Mouse (Mus musculus) thymus, postnatal 36 days (tissue): ENCODE data around the gene Helb.
"Not testable (repeated sequence)": the region's sequence is repeated elsewhere in the genome, so short reads cannot be mapped to it uniquely, and the experiment has no call there.

ENCODE experiments used
- DNase-seq, 2 experiments: peaks; one replicate each; pipeline ENCODE4 v3.0.0; 2022; ENCODE audit warnings: mixed read lengths in 2 of 2

Helb gene

DNA sequence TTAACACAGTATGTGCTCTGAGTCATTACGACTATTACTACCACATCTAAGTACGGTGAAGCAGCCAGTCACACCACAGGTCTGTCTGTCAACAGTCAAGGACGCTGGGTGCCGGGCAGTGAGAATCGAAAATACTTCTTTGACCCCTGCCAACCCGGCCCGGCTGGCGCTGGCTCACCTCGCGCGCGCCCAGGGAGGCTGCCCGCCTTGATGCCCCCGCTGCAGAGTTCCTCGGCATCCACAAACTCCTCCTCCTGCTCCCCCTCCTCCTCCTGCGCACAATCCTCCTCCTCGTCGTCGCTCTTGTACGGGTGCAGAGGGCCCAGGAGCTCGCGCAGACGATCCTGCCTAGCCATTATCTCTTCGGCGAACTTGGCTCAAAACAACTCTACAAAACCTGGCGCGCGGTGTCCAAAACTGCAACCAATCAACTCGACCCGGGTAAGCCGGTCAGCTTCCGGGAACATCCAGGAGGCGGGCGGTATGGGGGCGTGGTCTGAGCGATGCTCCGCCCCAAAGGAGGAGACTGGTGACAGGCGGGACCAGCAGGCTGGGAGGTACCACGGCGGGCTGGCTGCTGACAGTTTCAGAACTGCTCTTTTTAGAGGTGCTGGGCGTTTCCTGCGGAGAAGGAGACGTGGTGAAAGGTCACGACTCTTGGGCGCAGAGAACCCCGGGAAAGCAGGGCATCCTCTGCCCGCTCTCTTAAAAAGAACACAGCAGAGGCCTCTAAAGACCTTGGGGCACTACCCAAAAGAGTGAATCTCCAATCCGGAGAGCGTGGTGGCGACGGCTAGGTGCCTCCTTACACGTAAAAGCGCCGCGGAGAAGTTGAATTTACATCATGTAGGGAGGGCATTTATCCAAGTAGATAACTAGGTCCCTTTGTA is at the start of gene Helb:
Helb (minus strand) TSS at position 481 of the 890 bp plus-strand sequence.
- peak; percentile 98 to 100 for DNase-seq

DNA sequence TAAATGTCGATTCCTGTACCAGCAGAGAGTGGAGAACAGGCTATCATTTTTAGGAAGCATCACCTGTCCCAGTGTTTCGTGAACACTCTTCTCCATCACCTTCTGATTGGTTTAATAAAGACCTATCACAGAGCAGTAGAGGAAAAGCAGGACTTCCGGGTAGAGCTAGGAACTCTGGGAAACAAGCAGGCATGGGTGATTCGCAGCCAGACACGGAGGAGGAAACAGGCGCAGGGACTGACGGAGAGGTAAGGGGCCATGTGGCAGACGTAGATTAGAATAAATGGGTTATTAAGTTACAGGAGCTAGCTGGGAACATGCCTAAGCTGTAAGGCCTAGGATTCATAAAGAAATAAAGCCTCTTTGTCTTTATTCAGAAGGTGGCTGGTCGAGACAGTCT is 47.7 kb upstream of the Helb start:
- no peak for DNase-seq

DNA sequence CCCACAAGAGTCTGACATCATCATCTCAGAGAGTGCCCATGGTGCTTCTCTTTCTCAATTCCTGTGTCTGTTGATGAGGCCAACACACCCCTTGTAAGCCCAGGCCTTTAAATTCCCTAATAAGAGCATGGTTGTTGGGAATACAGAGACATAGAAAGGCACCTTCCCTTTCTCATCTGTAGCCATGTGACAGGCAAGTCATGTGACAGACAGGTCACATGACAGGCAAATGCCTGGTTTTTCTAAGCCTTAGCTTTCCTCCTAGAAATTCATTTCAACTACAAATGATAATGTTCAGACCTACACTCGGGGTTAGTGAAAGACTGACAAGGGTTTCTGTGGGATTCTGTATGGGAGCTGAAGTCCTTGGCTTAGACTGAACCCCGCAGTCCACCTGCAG is 41.1 kb upstream of the Helb start:
- no peak for DNase-seq

DNA sequence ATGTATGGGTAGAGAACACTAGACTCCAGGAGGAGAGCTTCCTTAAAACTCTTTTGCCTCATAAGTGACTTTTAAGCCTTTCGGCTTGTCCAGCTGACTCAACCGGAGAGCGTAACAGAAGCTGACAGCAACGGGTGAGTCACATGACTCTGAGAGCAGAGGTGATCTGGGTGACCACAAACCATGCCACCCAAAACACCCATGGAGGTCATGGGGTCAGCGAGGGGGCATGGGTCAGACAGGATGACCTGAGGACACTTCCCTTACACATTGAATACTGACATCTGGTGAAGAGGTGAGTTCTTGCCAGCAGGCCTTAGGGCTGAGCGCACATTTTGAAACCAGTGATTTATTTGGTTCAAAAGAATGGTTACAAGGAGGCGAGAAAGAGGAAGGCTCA is 38.9 kb upstream of the Helb start:
- DNase-seq = no peak

DNA sequence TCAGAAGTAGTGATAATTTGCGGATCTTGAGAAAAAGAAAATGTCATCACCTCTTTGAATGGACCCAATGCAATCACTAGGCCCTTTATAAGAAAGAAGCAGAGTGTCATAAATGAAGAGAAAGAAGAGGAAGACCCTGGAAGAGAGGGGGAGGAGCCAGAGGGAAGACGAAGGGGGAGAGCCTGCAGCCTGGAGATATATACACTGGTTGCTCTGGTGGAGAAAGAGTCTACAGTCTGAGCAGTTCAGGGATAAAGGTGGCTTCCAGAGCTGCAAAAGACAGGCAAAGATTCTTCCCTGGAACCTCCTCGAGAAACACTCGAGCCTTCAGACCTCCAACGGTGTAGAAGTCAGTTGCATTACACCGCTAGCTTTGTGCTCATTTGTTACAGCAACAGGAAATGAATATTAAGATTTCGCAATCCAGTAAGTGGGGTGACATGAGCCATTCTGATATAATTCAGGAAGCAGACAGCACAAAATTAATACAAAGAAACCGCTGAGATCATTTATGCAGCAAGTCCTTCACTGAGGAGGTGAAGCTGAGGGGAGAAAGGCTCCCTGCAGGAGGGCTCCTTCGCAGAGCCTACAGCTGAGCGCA is 28.2 kb upstream of the Helb start:
- DNase-seq = no peak

DNA sequence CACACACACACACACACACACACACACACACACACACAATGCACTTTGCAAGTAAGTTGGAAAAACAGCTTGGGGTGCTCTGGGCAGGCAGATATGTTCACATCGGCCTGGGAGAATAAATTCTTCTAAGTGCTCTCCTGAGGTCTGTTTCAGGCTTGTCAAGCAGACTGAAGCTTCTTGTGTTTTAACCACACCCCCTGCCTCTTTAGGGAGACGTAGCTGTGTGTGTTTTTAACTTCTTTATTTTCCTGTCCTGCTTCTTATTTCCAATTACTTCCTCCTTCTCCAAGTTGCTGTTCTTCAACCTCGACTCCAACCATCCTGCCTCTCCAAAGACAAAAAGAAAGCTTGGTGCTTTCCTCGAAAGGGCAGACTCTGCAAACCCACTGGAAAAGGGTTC is 27.4 kb upstream of the Helb start:
- DNase-seq = no peak

DNA sequence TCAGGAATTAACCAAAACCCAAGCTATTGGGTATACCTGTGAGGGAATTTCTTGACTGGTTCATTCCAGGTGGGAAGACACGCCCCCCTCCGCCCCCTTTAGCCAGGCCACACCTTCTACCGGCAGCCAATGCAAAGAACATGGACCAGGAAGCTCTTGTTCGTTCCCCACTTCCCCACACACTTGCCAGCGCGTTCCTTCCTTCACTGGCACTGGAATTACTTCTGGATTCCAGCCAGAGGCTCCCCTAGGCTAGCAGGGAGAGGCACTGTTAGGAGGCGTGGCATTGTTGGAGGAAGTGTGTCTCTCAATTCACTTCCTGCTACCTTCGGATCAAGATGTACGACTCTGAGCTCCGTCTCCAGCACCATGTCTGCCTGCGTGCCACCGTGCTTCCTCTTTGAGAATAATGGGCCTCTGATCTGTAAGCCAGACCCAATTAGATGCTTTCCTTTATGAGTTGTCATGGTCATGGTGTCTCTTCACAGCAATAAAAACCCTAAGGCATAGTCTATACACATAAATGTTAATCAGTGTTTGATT is 23.3 kb upstream of the Helb start:
- no peak for DNase-seq

DNA sequence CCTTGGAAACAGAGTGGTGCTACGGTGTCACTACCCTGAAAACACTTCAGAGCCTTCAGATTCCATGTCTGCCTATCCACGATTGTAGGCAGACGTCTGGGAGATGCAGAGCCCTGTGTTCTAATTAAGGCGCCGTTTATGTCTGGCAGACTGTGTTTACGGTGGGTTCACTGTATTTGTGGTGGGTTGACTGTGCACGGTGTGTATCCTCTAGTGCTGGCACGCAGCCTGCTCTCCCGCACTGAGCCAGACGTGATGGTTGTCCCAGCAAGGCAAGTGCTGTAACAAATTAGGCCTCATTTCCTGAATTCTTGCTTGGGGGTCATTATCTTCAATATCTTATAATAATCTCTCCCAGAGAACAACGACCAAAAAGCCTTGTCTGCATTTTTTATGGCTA is 20.9 kb upstream of the Helb start:
- no peak for DNase-seq

DNA sequence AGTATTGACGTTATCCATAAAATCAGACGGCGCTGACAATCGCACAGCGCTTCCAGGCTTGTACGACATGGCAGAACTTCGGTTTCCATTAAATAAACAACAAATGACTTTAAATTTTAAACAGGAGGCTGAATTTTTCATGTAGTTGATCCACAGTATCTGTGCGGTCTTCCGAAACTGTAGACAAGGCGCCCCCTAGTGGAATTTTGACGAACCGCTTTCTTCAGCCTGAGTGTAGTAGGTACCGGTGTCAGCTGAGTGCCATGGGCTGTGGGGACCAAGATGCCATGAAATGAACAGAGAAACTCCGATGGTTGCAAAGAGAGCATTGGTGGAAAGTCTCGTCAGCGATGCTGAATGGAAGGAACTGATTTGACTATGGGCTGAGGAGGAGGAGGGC is 17.8 kb upstream of the Helb start:
- peak; percentile 35 to 47 for DNase-seq

DNA sequence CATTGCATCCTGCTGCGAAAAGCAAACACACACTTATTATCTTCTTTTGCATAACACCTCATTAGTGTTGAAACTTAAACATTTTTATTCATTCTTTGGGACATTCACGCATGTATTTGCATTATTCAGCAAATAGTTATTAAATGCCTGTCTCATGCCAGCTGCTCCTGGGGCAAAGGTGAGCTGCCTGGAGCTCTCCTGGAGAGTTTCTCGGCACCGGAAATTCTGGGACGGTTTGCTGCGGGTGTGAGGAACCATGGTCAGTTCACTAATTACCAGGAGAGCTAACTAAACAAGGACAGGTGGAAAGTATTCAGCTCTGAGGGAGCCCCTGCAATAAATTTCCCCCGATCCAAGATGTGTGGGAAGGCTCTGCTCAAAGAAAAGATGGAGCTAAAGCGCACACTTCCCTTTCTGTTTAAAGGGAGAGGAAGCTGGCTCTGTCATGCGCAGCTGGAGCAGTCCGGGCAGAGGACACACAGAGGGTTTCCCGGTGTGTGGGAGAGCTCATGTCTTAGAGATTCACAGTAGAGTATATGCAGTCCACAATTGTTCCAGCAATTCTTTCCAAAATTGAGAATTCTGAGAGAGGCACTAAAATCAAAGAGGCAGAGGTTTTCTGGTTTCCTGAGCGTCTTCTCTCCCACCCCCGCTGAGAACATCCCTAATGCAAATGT is 16.0 kb upstream of the Helb start:
- no peak for DNase-seq

DNA sequence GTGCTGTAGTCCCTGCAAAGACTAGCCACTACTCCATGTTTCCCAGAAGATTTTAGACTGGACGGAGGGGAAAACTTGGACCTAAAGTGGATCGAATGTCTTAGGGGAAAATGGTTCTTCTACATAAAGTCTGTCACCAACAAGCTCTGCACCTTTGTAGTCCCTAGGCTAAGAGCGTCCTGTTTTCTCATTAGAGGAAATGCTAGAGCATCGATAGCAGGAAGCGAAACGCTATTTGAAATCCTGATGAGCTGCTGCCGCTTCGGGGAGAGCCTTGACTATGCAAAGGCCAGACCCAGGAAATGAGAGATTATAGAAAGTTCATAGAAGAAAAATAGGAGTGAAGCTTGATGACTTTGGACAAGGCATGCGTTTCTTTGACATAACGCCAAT is 12.7 kb upstream of the Helb start:
- no peak for DNase-seq

DNA sequence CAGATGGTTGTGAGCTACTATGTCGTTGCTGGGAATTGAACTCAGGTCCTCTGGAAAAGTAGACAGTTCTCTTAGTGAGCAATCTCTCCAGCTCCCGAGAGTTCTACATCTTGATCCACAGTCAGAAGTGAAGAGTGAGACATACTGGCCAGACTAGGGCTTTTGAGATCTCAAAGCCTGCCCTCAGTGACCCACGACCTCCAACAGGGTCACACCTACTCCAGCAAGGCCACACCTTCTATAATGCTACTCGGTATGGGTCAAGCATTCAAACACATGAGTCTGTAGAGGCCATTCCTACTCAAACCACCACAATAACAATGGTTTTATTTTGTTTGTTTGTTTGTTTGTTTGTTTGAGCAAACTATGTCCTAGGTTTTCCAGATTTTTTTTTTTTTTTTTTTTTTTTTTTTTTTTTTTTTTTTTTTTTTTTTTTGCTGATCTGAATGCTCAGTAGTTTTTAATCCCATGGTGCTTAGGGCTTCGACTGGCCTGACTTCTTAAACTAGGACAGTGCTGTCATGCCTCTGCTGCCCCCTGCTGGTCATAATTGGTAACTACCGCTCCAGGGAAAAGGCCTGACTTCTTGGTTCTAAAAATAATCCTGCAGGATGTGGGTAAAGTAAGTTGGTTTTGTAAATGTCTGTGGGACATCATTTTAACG is 12.1 kb upstream of the Helb start:
- DNase-seq = peak; percentile 80 to 84

DNA sequence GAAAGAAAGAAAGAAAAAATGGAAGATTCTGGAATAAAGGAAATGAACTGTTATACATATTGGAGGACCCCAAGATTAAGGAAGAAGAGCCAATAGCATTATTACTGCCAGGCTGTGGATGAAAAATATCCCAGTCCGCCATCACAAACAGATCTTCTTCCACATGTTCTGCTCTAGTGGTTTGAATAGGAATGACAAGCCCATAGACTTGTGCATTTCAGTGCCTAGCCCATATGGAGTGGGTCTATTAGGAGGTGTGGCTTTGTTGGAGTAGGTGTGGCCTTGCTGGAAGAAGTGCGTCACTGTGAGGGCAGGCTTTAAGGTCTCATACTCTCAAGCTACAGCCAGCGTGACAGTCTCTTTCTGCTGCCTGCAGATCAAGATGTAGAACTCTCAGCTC is 10.9 kb upstream of the Helb start:
- no peak for DNase-seq

DNA sequence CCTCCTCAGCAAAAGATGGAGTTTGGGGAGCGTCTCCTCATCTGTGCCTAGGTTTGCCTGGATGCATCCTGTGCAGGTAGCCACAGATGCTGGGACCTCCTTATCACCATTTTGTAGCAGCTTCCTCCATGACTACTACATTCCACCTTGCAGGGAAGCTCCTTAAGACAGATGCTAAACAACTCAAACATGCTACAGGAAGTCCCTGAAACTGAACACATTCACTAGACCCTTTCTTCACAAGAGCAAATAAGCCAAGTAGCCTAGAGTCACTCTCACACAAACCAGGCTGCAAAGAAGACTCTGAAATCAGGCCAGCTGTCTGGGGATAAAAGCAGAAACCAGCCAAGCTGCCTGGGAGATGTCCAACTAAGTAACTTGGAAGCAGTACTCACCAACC is 2.5 kb upstream of the Helb start:
- no peak for DNase-seq

DNA sequence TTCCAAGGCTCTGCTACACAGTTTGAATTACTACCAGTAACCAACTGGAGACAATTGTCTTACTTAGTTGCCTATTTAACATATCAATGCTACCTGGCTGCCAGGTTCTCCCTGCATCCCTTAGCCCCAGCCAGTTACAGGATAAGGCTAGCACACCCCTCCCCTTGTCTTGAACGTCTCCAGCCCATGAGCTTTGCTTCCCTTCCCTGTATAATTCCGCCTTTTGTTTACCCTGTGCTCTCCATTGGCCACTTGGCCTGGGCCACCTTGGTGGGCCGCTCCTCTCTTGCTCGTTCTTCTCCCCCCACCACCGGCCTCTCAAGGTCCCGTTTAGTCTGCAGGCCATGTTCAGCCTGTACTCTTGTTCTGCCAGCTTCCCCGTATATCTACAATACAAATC is 1.7 kb upstream of the Helb start:
- no peak for DNase-seq

DNA sequence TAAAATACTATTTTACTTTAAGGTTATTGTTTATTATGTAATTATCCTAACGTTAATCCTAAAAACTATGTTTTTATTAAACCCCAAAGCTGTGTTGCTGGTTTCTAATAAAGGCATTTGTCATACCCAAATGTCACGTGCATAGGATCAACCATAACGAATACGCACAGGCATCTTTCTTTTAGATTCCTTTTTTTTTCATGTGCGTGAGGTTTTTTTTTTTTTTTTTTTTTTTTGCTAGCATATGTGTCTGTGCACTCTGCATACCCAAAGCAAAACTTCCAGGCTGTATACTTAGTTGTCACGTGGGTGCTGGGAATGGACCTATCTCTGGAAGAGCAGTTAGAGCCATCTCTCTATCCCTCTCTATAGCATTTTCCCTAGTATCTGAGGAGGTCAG is 1.2 kb upstream of the Helb start:
- DNase-seq = no peak

DNA sequence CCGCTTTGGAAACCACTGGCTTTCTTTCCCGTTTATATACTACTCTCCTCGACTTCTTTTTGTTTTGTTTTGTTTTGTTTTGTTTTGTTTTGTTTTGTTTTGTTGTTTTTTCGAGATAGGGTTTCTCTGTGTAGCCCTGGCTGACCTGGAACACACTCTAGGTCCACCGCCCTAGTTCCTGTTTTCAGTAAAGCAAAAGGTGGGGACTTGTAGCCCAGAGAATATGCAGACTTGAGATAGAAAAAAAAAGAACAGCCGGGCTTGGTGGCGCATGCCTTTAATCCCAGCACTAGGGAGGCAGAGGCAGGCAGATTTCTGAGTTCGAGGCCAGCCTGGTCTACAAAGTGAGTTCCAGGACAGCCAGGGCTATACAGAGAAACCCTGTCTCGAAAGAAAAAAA is 695 bp upstream of the Helb start:
- not testable (repeated sequence) for DNase-seq

DNA sequence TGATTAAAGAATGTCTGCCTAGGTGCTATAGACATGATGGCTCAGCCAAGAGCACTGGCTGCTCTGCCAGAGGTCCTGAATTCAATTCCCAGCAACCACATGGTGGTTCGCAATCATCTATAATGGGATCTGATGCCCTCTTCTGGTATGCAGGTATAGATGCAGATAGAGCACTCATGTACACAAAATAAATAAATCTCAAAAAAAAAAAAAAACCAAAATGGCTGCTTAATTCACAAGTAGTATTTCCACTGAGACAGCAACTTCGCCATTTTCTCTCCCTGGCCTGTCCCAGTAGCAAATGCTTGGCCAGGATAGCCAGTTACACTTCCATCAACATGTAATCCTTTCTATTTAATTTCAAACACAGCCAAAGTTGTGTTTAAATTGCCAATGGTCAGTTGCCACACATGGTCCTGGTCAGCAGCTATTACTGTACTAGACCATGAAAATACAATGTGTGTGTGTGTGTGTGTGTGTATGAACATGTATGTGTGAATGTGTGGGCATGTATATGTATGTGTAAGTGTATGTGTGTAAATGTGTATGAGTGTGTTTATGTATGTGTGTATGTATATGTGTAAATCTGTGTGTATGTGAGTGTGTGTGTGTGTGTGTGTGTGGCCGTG is 982 bp downstream of the Helb start:
- DNase-seq = no peak

DNA sequence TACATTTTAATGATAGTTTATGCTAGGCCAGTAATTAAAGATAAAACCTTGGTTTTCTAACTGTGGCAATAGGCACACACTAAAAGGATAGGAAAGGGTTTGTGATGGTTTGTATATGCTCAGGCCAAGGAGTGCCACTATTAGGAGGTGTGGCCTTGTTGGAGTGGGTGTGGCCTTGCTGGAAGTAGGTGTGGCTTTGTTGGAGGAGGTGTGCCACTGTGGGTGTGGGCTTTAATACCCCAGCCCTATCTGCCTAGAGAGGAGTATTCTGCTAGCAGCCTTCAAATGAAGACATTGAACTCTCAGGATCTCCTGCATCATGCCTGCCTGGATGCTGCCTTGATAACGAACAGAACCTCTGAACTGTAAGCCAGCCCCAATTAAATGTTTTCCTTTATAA is 12.0 kb downstream of the Helb start:
- DNase-seq = no peak

DNA sequence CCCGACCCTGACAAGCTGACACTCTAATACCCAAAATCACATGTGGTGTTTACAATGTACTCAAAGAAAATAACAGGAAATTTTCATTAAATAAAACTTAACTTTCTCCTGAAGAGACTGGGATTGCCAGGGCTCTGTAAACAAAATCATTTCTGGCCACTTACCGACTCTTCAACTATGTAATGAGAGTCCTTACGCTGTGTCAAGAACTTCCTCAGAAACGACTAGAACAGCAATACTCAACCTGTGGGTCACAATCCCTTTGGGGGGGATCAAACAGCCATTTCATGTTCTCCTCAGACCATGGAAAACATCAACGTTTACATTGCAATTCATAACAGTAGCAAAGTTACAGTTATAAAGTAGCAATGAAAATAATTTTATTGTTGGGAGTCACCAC is 15.2 kb downstream of the Helb start:
- DNase-seq = no peak

DNA sequence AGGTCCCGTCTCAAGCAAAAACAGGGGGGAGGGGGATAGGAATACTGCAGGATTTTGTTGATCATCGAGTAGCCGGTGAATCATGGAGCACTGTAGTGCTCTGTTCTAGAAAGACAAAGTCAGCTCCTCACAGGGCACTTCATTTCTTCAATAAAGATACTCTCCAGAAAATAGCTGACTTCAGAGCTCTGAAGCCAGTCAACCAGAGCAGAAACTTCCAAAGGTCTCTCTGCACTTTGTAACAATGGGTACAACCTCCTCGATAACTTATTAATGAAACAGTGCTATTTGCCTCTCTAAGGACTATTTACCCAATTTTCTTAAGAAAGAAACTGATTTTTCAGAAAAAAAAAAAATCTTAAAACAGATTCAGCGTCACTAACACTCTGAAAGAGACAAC is 17.1 kb downstream of the Helb start:
- no peak for DNase-seq

DNA sequence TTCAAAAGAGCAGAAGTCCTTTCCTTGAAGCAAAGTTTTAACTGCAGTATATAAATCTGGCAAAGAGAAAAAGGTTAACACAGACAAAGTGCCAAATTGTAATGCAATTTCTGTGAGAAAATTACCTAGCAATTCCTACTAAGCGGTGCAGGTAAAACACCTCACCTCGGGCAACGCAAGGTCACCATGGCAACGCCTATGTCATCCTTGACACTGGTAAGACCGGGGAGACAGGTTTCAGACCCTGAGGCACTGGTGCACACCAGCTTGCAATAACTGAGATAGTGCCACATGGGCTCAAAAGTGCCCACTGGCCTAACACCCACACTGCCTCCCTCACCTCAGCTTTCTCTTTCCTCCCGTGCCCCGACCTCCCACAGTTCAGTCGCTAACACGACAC is 17.7 kb downstream of the Helb start:
- DNase-seq = no peak

DNA sequence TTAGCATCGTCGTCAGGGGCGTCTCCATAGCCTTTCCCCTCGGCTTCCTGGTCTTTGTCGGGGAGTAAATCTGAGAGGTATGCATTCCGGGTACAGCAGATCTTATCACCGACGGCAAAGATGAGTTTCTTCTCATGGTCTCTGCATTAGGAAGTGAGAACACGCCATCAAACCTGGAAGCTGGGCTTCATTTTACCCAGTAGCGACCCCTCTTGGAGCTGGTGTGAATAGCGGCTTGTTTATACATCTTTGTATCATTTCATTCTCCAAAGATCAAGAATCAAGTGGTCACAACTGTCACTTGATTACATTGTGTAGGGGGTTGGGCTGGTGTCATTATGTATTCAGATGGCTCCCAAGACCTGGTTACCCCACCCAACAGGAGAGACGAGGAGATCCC is 20.2 kb downstream of the Helb start:
- no peak for DNase-seq
